Mouse (Mus musculus) spleen, postnatal 14 days (tissue): ENCODE results near the gene Gm20696.

ENCODE experiments used
- DNase-seq, 2 experiments: peaks; one replicate each; pipeline ENCODE4 v3.0.0; 2021 to 2022; ENCODE audit warnings: low spot score in 2 of 2

Gm20696 gene

DNA sequence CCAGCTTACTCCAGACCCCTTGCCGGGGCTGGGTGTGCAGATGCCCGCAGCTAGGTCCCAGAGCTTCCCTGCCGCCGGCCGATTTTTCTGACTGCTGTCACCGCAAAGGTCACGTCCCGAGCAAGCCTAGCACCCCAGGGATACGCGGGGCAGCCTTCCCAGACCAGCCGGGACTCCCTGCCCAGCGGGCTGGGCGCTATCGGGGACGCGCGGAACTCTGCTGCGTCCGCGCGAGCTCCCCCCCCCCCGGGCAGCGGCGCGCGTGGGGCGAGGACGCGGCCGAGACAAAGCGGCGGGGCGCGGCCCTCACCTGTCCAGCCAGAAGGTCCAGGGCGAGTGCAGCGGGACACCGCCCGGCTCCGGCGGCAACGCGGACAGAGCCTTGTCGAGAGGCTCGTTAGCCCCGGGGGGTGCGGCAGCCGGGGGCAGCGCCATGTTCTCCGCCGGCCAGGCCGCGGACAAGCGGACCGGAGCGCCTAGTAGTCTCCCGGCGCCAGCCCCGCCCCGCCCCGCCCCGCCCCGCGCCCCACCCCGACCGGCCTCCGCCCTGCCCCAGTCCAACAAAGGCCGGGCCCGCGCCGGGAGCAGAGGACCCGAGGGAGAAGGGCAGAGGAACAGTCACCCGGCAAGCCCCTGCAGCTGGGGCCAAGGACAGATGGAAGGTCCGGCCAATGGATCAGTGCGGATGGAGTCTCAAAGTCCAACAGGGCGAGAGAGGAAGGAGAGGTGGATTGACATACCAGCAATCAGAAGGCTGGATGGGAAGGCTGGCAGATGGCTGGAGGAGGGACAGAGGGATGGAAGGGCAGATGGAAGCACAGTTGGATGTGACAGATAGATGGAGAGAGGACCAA lies at the start of gene Gm20696, which contains the start of gene Eif4e3:
Gene Gm20696, minus strand, starts transcription at position 480 of the 854 bp plus-strand sequence.
Gene Eif4e3, minus strand, starts transcription at position 454 of the 854 bp plus-strand sequence.
- peak in 1 of 2 experiments; percentile 15 for DNase-seq

DNA sequence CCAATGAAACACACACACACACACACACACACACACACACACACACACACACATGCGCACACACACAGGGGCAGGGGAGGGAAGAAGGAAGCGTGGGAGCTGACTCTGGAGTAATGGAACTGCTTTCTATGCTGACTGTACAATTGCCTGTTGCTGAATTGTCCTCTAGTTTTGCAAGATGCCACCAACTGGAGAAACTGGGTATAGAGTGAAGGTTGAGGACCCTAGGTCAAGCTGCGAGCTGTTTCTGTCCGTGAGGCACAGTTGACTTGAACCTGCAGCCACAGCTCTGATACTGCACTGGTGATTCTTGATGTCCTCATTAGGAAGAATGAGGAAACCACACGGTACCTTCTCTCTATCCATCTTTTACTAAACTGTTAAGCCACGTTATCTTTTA lies 49.3 kb upstream of the Gm20696 start:
- DNase-seq = no peak

DNA sequence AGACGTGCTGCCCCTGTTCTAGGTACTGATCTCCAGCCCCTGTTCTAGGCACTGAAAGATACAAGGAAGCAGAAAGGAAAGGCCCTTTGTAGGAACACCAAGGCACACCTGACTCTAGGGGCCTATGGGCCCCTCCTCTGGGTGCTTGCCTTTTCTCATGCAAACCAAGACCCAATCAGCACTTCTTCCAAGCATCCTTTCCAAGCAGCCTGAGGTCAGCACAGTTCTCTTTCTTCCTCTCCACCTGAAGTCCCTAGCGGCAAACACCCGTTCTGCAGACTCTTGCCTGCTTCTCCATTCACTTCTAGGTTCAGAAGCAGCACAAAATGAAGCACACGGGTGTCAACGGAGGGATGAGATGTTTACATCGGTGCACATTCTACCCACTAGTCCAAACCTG lies 48.6 kb upstream of the Gm20696 start:
- no peak for DNase-seq

DNA sequence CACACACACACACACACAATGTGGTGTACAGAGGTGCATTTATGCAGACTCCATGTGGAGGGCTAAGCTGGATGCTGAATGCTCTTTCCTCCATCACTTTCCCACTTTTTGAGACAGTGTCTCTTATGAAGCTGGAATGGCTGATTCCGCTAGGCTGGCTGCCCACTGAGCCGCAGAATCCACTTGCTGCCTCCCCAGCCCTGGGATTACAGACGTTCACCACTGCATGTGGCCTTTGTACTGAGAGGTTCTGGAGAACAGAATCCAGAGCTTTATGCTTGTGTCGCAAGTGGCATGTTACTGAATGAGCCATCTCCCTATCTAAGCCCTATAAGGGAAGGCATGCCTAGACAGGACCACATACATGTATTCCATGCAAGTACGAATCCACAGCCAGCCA lies 46.7 kb upstream of the Gm20696 start:
- DNase-seq = no peak

DNA sequence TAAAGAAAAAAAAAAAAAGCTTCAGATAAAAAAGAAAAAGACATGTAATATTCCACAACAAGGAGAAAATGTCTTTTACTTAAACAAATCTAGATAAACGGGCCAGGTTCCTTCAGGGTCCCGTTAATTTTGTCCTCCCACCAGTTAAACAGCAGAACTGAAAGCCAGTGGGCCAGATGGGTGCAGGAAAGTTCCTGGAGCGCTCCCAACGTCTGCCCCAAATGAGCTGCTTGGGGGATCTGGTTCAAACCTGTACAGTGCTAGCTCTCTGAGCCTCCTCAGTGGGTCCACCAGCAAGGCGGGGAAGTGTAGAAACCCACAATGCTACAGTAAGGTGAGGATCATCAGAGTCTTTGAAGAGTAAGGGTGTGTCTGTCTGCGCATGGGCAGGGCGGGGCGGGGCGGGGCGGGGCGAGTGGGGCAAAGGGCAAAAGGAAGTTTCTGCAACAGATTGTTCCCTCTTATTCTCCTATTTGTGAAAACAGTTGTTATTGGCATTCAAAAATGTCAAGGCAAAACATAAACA lies 45.0 kb upstream of the Gm20696 start:
- DNase-seq = no peak

DNA sequence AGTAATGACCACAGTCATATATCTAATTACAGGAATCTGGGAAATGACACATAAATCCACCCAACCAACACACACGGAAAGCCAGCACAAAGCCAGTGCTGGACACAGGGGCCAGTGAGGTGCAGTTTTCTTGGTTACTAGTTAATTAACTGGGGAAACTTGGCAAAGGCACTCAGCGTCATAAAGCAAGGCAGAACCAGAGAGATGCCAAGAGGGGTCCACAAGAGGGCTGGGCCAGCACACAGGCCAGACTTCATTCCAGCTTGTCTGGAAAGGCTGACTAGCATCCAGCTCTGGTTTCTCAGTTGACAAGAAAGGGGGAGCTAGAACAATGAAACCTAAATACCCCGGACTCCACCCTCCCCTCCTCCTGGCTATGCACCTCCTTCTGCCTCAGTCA lies 33.9 kb upstream of the Gm20696 start:
- no peak for DNase-seq

DNA sequence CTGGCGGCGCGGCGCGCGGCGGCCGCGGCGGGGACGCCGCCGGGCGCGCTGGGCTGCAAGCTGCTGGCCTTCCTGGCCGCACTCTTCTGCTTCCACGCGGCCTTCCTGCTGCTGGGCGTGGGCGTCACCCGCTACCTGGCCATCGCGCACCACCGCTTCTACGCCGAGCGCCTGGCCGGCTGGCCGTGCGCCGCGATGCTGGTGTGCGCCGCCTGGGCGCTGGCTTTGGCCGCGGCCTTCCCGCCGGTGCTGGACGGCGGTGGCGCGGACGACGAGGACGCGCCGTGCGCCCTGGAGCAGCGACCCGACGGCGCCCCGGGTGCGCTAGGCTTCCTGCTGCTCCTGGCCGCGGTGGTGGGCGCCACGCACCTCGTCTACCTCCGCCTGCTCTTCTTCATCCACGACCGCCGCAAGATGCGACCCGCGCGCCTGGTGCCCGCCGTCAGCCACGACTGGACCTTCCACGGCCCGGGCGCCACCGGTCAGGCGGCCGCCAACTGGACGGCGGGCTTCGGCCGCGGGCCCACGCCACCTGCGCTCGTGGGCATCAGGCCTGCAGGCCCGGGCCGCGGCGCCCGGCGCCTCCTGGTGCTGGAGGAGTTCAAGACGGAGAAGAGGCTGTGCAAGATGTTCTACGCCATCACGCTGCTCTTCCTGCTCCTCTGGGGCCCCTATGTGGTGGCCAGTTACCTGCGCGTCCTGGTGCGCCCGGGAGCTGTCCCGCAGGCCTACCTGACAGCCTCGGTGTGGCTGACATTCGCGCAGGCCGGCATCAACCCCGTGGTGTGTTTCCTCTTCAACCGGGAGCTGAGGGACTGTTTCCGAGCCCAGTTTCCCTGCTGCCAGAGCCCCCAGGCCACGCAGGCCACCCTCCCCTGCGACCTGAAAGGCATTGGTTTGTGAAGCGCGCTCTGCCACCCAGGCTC lies 26.6 kb upstream of the Gm20696 start:
- DNase-seq = no peak

DNA sequence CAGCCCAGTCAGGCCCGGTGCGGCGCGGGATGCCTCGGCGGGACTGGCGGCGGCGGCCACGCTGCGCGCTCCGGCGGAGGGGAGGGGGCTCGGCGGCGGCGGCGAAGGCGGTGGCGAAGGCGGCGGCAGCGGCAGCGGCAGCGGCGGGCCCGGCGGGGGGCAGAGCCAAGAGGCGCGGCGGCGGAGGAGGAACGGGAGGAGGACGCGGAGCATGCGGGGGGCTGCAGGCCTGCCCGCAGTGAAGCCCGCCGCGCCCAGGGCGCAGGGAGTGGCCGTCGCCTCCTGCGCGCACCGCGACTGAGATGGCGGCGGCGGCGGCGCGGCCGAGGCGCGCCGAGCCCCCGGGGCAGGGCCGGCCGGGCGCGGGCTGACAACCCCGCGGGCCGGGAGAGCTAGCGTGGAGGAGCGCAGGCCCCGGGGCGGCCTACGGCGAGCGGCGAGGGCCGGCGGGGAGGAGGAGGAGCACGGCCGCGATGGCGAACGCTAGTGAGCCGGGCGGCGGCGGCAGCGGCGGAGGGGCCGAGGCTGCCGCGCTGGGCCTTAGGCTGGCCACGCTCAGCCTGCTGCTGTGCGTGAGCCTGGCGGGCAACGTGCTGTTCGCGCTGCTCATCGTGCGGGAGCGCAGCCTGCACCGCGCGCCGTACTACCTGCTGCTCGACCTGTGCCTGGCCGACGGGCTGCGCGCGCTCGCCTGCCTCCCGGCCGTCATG lies 25.8 kb upstream of the Gm20696 start, which contains the start of gene Gpr27:
Gene Gpr27, plus strand, starts transcription at position 474 of the 710 bp plus-strand sequence.
- no peak for DNase-seq

DNA sequence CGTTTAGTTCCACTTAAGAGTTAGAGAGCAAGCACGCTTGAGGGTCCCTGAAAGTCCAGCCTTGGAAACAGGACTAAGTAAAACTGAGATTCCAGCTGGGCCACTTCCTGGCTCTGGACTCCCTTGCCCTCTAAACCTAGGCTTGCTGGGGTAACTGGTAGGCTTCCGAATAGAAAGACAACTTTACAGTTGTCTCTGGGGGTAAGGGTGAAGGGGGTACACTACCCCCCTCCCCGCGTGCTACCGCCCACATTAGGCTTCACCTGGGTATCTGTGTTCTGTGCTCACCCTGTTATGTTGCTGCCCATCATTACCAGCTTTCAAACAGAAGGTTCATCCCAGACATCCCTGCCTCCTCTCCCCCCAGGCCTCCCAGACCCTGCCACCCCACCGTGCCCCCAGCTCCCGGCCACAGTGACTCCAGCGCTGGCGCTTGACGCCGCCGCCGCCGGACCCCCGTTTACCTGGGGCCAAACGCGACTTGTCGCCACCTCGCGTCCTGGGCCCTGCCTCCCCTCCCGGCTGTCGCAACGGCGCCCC lies 25.1 kb upstream of the Gm20696 start:
- no peak for DNase-seq

DNA sequence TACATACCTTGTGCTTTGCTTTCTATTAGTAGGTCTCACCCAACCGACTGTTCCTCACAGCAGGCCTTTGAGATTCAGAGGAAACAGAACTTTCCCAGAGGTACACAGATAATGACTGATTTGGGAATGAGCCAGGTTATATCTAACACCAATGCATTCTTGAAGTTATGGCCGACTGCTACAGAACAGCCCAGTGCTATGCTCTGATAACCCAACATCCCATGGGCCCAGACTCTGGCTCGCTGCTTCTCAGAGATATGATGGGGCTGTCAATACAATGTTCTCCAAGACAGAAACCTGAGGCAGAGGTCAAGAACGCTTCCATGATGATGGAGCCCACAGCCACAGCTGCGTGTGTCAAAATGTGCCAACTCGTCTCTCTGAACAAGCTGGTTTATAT lies 21.9 kb upstream of the Gm20696 start:
- DNase-seq = no peak

DNA sequence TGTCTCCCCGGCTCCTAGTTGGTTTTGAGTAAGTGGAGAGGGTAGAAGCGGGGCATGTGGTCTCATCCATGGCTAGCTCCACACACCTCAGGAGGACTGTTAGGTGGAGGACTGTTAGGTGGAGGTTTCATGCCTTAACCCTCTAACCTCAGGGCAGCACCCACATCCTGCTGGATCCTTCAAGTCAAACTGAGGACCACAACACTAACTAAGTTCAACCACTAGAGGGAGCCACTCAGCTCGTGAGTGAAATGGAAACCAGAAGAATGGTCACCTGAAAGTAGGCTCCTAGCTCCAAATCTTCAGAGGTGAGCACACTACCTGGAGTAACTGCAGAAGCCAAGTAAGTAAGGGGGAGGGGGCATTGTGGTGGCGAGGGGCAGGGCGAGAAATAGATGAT lies 18.3 kb upstream of the Gm20696 start:
- DNase-seq = no peak

DNA sequence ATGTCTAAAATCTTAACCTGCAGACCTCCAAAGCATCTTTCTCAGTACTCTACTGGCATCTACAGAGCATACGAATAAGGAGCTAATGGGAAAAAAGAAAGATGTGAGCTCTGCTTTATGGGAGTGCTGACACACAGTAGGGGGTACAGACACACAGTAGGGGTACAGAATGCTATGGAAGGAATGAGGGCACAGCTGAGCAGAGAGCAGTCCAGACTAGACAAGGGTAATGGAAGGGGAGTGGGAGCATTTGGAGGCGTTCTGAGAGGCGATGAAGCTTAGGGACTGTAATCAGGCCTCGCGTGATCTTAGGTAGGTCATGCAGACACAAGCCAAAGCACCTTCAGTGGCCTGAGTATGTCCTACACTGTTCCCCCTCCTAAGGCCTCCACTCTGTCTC lies 17.4 kb upstream of the Gm20696 start:
- no peak for DNase-seq

DNA sequence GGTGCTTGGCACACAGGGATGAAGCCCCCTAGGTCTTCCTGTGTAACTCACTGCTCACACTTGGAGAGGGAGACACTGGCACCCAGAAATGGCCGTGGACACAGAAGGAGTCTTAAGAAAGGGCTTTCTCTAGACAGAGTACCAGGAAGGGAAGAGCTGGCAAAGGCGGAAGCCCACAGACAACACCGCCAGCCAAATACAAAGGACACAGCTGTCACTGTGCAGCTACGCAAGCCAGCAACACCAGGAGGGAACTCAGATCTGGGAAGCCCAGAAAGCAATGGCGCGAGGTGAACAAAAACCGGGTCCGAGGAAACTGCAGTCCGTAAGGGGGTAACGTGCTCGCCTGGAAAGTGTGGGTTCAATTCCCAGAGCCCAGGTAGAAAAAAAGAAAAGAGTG lies 11.5 kb upstream of the Gm20696 start:
- DNase-seq = no peak

DNA sequence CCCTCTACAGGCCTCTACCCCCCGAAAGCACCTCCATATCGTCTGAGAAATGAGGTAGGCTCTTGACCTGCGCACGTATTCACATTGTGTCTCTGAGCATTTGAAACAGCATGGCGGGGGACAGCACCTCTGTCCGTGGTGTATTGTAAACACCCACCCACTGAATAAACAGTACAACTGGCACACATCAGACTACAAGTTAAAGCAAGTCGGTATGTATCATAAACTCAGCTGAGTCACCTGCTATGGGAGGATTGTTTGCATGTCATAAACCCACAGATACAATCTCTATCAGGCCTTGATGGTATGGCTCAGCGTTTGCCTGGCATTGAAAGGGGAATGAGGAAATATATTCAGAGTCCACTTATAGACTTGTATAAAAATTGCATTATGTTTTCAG lies 10.7 kb upstream of the Gm20696 start:
- no peak for DNase-seq

DNA sequence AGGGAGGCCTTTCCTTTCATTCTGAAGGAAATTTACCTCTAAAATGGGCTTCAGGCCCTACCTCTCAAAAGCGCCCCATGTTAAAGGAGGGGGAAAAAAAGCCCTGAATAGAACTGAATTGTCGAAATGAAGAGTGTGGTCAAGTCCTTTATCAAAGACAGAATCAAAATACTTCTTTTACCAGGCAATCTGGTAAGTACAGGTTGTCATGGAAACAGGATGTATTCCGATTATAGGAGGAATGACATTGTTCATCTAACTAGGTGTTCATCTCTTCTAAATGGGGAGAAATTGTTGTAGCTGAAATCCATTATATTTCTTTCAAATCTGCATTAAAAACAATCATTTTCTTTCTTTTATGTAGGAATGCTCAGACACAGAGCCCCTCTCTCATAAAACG lies 7.9 kb upstream of the Gm20696 start:
- DNase-seq = no peak

DNA sequence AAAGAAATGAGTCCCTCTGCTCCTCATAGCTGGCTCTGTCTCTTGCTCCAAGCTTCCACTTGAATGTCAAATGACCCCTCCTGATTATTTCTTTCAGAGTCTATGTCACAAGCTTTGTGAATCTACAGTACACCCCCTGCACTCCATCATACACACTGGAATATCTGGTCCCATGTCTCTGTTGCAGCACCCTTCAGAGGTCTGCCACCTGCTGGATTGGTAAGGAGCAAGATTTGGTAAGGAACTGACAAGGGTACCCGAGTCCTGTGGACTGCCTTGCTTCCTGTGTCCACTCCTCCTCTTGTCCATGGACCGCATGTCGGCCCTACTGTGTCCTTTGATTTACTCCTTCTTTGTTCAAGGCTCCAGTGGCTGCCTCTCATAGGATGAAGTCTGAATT lies 5.2 kb upstream of the Gm20696 start:
- DNase-seq = no peak

DNA sequence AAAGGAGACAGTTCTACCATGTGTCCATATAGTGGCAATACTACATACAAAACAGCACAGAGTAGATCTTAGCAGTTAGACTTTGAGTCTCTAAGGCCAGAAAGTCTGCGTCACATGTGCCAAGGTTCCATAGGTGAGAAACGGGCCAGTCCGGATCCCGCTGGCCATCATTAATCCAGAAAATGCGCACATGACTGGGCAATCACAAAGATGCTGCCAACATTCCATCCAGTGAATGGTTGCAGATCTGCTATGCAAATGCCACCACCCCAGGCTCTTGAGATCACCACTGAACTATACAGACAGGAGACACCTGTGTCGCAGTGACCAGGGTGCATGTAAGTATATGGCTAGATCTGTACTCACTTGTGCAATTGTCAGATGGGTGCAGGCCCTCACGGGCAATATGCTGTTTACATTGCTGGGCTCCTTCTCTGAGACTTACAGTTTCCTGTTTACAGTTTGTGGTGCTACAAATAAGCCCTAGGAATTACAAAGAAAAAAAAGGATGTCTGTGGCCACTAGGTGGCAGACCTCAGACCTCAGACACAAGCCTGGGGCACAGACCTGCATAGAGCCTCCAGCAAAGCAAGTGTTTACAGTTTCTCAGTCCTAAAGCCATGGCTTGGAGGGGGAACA lies 4.0 kb upstream of the Gm20696 start:
- peak in 1 of 2 experiments; percentile 18 for DNase-seq

DNA sequence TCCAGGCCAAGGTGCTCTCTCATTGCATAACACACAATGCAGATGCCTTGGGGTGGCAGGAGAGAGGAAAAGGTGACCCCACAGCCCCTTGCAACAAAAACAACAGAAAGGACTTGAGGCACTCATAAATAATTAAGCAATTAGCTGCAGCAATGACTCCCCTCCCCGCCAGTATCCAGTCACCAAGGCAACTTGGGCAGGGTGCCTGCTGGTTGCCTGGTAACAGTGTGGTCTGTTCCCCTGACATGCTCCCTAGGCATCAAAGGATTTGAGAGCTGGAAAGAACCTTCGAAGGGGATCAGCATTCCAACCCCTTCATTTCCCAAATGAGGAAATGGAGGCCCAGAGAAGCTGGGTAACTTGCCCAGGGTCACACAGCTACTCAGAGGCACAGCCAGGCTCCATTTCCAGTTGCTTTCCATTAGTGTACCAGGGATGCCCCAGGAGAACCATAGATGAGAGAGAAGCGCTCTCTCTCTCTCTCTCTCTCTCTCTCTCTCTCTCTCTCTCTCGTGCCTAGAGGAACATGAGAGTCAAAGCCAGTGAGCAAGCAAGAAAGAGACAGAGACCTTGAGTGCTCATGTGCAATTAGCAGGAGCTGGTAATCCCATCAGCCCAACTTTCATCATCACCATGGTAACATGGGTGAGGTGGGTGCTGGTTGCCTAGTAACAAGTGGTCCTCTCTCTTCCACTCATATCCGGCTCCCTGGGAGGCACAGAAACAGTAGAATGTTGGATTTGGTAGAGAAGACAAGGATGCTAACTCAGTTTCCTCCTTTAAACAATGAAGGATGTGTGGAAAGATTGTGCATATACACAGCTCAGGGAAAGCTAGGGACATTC lies 3.1 kb upstream of the Gm20696 start:
- no peak for DNase-seq

DNA sequence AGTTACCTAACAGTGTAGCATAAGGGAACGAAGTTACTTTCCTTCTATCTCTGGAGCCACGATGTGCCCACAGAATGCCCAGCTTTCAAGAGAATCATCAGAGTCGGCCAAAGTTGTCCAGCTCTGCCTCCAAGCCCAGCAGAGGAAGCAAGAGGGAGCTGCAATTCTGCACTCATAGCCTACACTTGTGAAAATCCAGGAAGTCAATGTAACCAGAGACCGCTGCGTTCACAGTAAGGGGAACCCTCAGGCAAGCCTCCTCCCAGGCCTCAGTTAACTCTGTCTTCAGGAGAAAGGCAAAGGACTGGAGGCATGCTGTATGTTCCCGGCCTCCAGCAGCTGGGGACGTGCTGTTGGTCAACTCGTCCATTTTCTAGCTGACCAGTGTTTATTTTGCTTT lies 693 bp upstream of the Gm20696 start:
- no peak for DNase-seq
